8 mouse cellular contexts compared by ENCODE assay signal in the genomic region with DNA sequence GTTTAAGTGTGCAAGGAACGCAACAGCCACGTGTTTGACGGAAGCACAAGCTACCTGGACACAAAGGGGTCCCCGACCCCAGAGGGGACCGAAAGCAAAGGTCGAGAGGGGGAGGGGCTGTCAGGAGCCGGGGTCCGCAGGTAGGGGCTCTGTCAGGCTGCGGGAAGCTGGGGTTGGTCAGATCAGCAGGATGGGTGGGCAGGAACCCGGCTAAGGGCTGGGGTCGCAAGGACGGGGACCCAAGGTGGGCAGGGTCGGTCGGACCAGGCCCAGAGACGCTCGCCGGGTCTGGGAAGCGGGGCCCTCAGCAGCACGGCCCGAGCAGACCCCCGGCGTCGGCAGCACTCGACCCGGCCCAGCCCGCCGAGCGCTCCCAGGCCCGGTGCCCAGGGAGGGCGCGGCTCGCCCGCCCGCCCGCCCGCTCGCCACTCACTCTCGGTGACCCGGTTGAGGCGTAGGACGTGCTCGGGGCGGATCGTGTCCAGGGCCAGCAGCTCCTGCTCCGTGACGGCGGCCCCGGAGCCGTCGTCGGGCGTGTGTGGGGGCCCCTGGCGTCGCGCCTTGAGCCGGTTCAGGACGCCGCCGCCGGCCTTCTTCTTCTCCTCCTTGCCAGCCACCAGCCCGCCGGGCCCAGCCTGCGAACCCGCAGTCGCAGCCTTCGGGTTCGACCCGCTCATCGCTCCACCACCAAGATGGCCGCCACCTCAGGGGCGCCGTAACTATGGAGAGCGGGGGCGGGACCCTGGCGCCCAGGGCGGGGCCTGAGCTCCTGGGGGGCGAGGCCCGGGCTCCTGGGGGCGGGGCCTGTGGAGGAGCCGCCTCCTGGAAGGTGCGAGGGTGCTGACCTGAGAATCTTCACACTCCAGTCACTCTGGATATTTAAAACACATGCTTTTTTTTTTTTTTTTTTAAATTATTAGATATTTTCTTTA. TPM values are rescaled to one million over a fixed set of nuclear protein-coding genes. Genes with fewer than 3 reads are reported as not detected.
DNase-seq lines count a peak whose midpoint lies in the region; ATAC-seq lines count a peak whose summit lies in the region.

Unc119b (minus strand) TSS at position 742 of the 932 bp plus-strand sequence.

- WGBS in hindbrain, embryonic 12.5 days: under 1% methylated on average over 68 of the region's 81 CpGs

- peak within 1 kb of the TSS; percentile 96 for H3K9ac ChIP-seq in hindbrain, embryonic 12.5 days

- H3K4me3 ChIP-seq in hindbrain, embryonic 12.5 days: peak within 1 kb of the TSS; percentile 96

- peak; percentile 91 for ATAC-seq in hindbrain, embryonic 12.5 days (ENCODE audit: low FRiP score)

- H3K4me1 ChIP-seq in hindbrain, embryonic 12.5 days: peaks cover 17% of the 10 kb centered on the region

- 0 out of 2 replicates have a peak, but pooled peaks cover 6% of the 10 kb centered on the region for H3K27me3 ChIP-seq in hindbrain, embryonic 12.5 days

- H3K36me3 ChIP-seq in hindbrain, embryonic 12.5 days: peaks cover 8% of the 10 kb centered on the region

- no peaks in the 10 kb centered on the region for H3K9me3 ChIP-seq in hindbrain, embryonic 12.5 days (replicated peaks)

- peak within 1 kb of the TSS; percentile 73 for H3K4me2 ChIP-seq in hindbrain, embryonic 12.5 days (replicated peaks)

- peak within 1 kb of the TSS; percentile 35; the same call in 1 of the 2 replicates for H3K27ac ChIP-seq in hindbrain, embryonic 12.5 days

- peak; percentile 88 for DNase-seq in R1 (ENCODE audit: low read depth, low spot score)
- DNase-seq in cerebellum, postnatal 14 days: peak; percentile 90 to 93
- DNase-seq in frontal cortex, postnatal 14 days (ENCODE audit: low spot score in 2 of 2): peak; percentile 70 to 79
- DNase-seq in layer of hippocampus, postnatal 14 days (ENCODE audit: low spot score in 2 of 2): peak; percentile 84 to 88
- DNase-seq in lung, postnatal 10 days: peak; percentile 90
- peak; percentile 91 for DNase-seq in ovary, postnatal 14 days (ENCODE audit: low spot score)
- DNase-seq in thymus, postnatal 10 days (ENCODE audit: low spot score in 2 of 2): peak; percentile 83 to 91

RNA-seq across cellular contexts. Expression of gene Unc119b, which starts in this region (rescaled TPM):
- 57.5 and 62.0 TPM in 2 replicates for polyA plus RNA-seq in hindbrain, embryonic 12.5 days (2016; fragmentation: Nextera tagmentation; extraction: Ambion mirVana)
- 10 to 100 TPM; 31.1 to 32.2 TPM for total RNA-seq in layer of hippocampus, postnatal 14 days (2021)

Comparison
In these comparisons a context has a peak if more than half of its experiments do, and no peak if none do; other contexts are left out.
1. Peak in every context shown above with its lines: DNase-seq, ATAC-seq, H3K4me3 ChIP-seq and H3K27ac ChIP-seq.